Mouse (Mus musculus) CH12.LX (cell line): ENCODE data around the gene Dcaf6.

Experiments
- BHLHE40 ChIP-seq: IDR thresholded peaks from 2 replicates; pipeline ENCODE4 v1.6.1; 2011; ENCODE audit warnings: mild to moderate bottlenecking, low read depth, low read length, improper control_type of control experiment
- CHD1 ChIP-seq: IDR thresholded peaks from 2 replicates; pipeline ENCODE4 v1.6.1; 2012; ENCODE audit warnings: low read depth, low read length, improper control_type of control experiment, inconsistent platforms
- CTCF ChIP-seq, 2 experiments: IDR thresholded peaks in 1 of 2; conservative IDR thresholded peaks in 1 of 2; 2 replicates each; pipeline ENCODE4 v1.5.1; 2011 to 2012; ENCODE audit warnings: low read depth in 2 of 2, low read length in 2 of 2, improper control_type of control experiment in 1 of 2, inconsistent platforms in 1 of 2, mild to moderate bottlenecking in 1 of 2, moderate library complexity in 1 of 2
- EP300 ChIP-seq: IDR thresholded peaks from 2 replicates; pipeline ENCODE4 v1.6.1; 2011; ENCODE audit warnings: low read length, improper control_type of control experiment
- MYC ChIP-seq: IDR thresholded peaks from 2 replicates; pipeline ENCODE4 v1.6.1; 2011; ENCODE audit warnings: low read depth, mild to moderate bottlenecking, improper control_type of control experiment, low read length
- POLR2A ChIP-seq: IDR thresholded peaks from 2 replicates; pipeline ENCODE4 v1.6.1; 2011; ENCODE audit warnings: low read depth, mild to moderate bottlenecking, improper control_type of control experiment, low read length
- UBTF ChIP-seq: IDR thresholded peaks from 2 replicates; pipeline ENCODE4 v1.6.1; 2012; ENCODE audit warnings: low read depth, mild to moderate bottlenecking, inconsistent platforms, low read length, improper control_type of control experiment, moderate library complexity
- USF2 ChIP-seq: conservative IDR thresholded peaks from 2 replicates; pipeline ENCODE4 v1.6.1; 2011; ENCODE audit warnings: low read depth, low read length, improper control_type of control experiment

- no peak for TF ChIP-seq CTCF (conservative IDR thresholded peaks at IDR 0.05 in 1 of 2, IDR thresholded peaks at IDR 0.05 in 1 of 2; ENCODE audit: low read depth in 2 of 2, low read length in 2 of 2)
- TF ChIP-seq EP300: no peak
- TF ChIP-seq UBTF: no peak
- no peak for TF ChIP-seq USF2
- TF ChIP-seq CHD1: no peak
- no peak for TF ChIP-seq POLR2A
- no peak for TF ChIP-seq BHLHE40
- no peak for TF ChIP-seq MYC
These were observed 8.7 kb upstream of the Dcaf6 start for GRCm38 (mm10) chr1:165468971-165469370.
